Mouse (Mus musculus) hindbrain, embryonic 10.5 days (tissue): ENCODE measurements around the gene Snap91. TPM values are rescaled to one million over a fixed set of nuclear protein-coding genes. Genes with fewer than 3 reads are reported as not detected.

Experiments
- DNase-seq: peaks from one replicate; pipeline ENCODE4 v3.0.0-alpha.2; 2017; ENCODE audit warnings: low spot score
- H3K27ac ChIP-seq: fragments of 300-500 bp; sonication (generic); 2 replicates; pipeline ENCODE4 v1.5.1; 2016; ENCODE audit warnings: mild to moderate bottlenecking, moderate library complexity
- H3K27me3 ChIP-seq: fragments of 300-500 bp; sonication (generic); 2 replicates; pipeline ENCODE4 v1.6.1; 2016; ENCODE audit warnings: mild to moderate bottlenecking; ENCODE audit not compliant: poor library complexity, insufficient read depth, severe bottlenecking
- H3K36me3 ChIP-seq: fragments of 300-500 bp; sonication (generic); 2 replicates; pipeline ENCODE4 v1.6.1; 2016; ENCODE audit warnings: mild to moderate bottlenecking, moderate library complexity
- H3K4me1 ChIP-seq: fragments of 300-500 bp; sonication (generic); replicated peaks from 2 replicates; pipeline ENCODE4 v1.6.1; 2016; ENCODE audit warnings: mild to moderate bottlenecking
- H3K4me3 ChIP-seq: fragments of 300-500 bp; sonication (generic); 2 replicates; pipeline ENCODE4 v1.5.1; 2016; ENCODE audit warnings: mild to moderate bottlenecking, moderate library complexity
- H3K9me3 ChIP-seq: fragments of 300-500 bp; sonication (generic); 2 replicates; pipeline ENCODE4 v1.6.1; 2016; ENCODE audit warnings: mild to moderate bottlenecking, moderate library complexity
- WGBS: fragments of 180-500 bp; shearing (Covaris S2); methylation state at CpG from one replicate; pipeline ENCODE4 v1.1.7; 2016; 5-methylcytosine and 5-hydroxymethylcytosine counted together
- polyA plus RNA-seq: library from polyadenylated mRNA; unstranded; fragments of >200 nt; fragmentation: Nextera tagmentation; extraction: Ambion mirVana; gene quantifications from 2 replicates; pipeline ENCODE4 v1.2.1, GENCODE M21; 2016

The Snap91 gene
- polyA plus RNA-seq, 1 experiment from 2014 or later: 17.5 TPM

GRCm38 (mm10) chr9:86852861-86853260 is 27.6 kb downstream of the Snap91 start:
- WGBS: 91% methylated on average over 3 of the region's 3 CpGs

GRCm38 (mm10) chr9:86851689-86852088 is 28.8 kb downstream of the Snap91 start:
- Histone ChIP-seq H3K9me3 (no peaks in the 10 kb centered on the region), H3K36me3 (no peaks in the 10 kb centered on the region), H3K4me1 (no peaks in the 10 kb centered on the region), H3K27ac (no peak overlapping the region), H3K27me3 (no peaks in the 10 kb centered on the region), H3K4me3 (no peak overlapping the region)
- WGBS: 91% methylated on average over 5 of the region's 5 CpGs
- DNase-seq: no peak

More at GRCm38 (mm10) chr9:86852861-86853260, 27.6 kb downstream of the Snap91 start:
- H3K27me3 ChIP-seq: no peaks in the 10 kb centered on the region
- H3K9me3 ChIP-seq: no peaks in the 10 kb centered on the region
- no peaks in the 10 kb centered on the region for H3K36me3 ChIP-seq
- H3K4me1 ChIP-seq: no peaks in the 10 kb centered on the region
- H3K4me3 ChIP-seq: no peak overlapping the region
- no peak overlapping the region for H3K27ac ChIP-seq
- no peak for DNase-seq

- no peak overlapping the region for H3K4me3 ChIP-seq
- WGBS: 86% methylated on average over 3 of the region's 3 CpGs
- H3K27me3 ChIP-seq: no peaks in the 10 kb centered on the region
- H3K36me3 ChIP-seq: no peaks in the 10 kb centered on the region
- no peak for DNase-seq
- H3K9me3 ChIP-seq: no peaks in the 10 kb centered on the region
- H3K4me1 ChIP-seq: no peaks in the 10 kb centered on the region
- H3K27ac ChIP-seq: no peak overlapping the region
Measured at GRCm38 (mm10) chr9:86850452-86851207, 29.8 kb downstream of the Snap91 start.

- Histone ChIP-seq H3K27me3 (no peaks in the 10 kb centered on the region), H3K27ac (no peak overlapping the region), H3K4me1 (no peaks in the 10 kb centered on the region), H3K9me3 (no peaks in the 10 kb centered on the region), H3K4me3 (no peak overlapping the region), H3K36me3 (no peaks in the 10 kb centered on the region)
- no peak for DNase-seq
- 90% methylated on average over 5 of the region's 5 CpGs for WGBS
Measured at GRCm38 (mm10) chr9:86843747-86844353, 36.6 kb downstream of the Snap91 start.

- Histone ChIP-seq H3K4me3 (no peak overlapping the region), H3K36me3 (no peaks in the 10 kb centered on the region), H3K27ac (no peak overlapping the region), H3K4me1 (no peaks in the 10 kb centered on the region), H3K27me3 (no peaks in the 10 kb centered on the region), H3K9me3 (no peaks in the 10 kb centered on the region)
- DNase-seq: no peak
- WGBS: 88% methylated on average over 2 of the region's 2 CpGs
Measured at GRCm38 (mm10) chr9:86829792-86830191, 50.7 kb downstream of the Snap91 start.

- no peak for DNase-seq
- Histone ChIP-seq H3K4me1 (no peaks in the 10 kb centered on the region), H3K27ac (no peak overlapping the region), H3K36me3 (no peaks in the 10 kb centered on the region), H3K9me3 (no peaks in the 10 kb centered on the region), H3K4me3 (no peak overlapping the region), H3K27me3 (no peaks in the 10 kb centered on the region)
- whole genome bisulfite sequencing: 74% methylated on average over 8 of the region's 8 CpGs
Measured at GRCm38 (mm10) chr9:86829034-86829433, 51.4 kb downstream of the Snap91 start.

- H3K4me3 ChIP-seq: no peak overlapping the region
Measured at GRCm38 (mm10) chr9:86819366-86819765, 61.1 kb downstream of the Snap91 start.

GRCm38 (mm10) chr9:86817673-86818072 is 62.8 kb downstream of the Snap91 start:
- Histone ChIP-seq H3K4me3 (no peak overlapping the region), H3K36me3 (no peaks in the 10 kb centered on the region), H3K27me3 (0 out of 2 replicates have a peak, but pooled peaks cover 3% of the 10 kb centered on the region), H3K27ac (no peak overlapping the region), H3K9me3 (no peaks in the 10 kb centered on the region), H3K4me1 (peaks cover 5% of the 10 kb centered on the region)
- no peak for DNase-seq
- WGBS: 68% methylated on average over 4 of the region's 4 CpGs

More at GRCm38 (mm10) chr9:86819366-86819765, 61.1 kb downstream of the Snap91 start:
- Histone ChIP-seq H3K9me3 (no peaks in the 10 kb centered on the region), H3K36me3 (no peaks in the 10 kb centered on the region), H3K4me1 (no peaks in the 10 kb centered on the region), H3K27me3 (0 out of 2 replicates have a peak, but pooled peaks cover 3% of the 10 kb centered on the region), H3K27ac (no peak overlapping the region)
- no peak for DNase-seq
- WGBS: 86% methylated on average over 5 of the region's 5 CpGs

GRCm38 (mm10) chr9:86814340-86814739 is 66.1 kb downstream of the Snap91 start:
- Histone ChIP-seq H3K36me3 (no peaks in the 10 kb centered on the region), H3K27me3 (0 out of 2 replicates have a peak, but pooled peaks cover 3% of the 10 kb centered on the region), H3K9me3 (no peaks in the 10 kb centered on the region), H3K4me1 (peaks cover 5% of the 10 kb centered on the region), H3K27ac (no peak overlapping the region), H3K4me3 (no peak overlapping the region)
- WGBS: 67% methylated on average over 6 of the region's 6 CpGs
- no peak for DNase-seq

- no peaks in the 10 kb centered on the region for H3K36me3 ChIP-seq
- WGBS: 29% methylated on average over 5 of the region's 5 CpGs
- DNase-seq: peak; percentile 4
- H3K27ac ChIP-seq: no peak overlapping the region
- H3K4me1 ChIP-seq: peaks cover 5% of the 10 kb centered on the region
- 0 out of 2 replicates have a peak, but pooled peaks cover 3% of the 10 kb centered on the region for H3K27me3 ChIP-seq
- no peak overlapping the region for H3K4me3 ChIP-seq
- H3K9me3 ChIP-seq: no peaks in the 10 kb centered on the region
Measured at GRCm38 (mm10) chr9:86813327-86813726, 67.1 kb downstream of the Snap91 start.

- 47% methylated on average over 5 of the region's 5 CpGs for WGBS
- Histone ChIP-seq H3K36me3 (no peaks in the 10 kb centered on the region), H3K27me3 (0 out of 2 replicates have a peak, but pooled peaks cover 3% of the 10 kb centered on the region), H3K9me3 (no peaks in the 10 kb centered on the region), H3K27ac (no peak overlapping the region), H3K4me3 (no peak overlapping the region), H3K4me1 (peaks cover 5% of the 10 kb centered on the region)
- DNase-seq: no peak
Measured at GRCm38 (mm10) chr9:86810696-86811232, 69.7 kb downstream of the Snap91 start.

- H3K27ac ChIP-seq: no peak overlapping the region
- no peak for DNase-seq
- H3K4me1 ChIP-seq: peaks cover 5% of the 10 kb centered on the region
- 87% methylated on average over 3 of the region's 3 CpGs for WGBS
- 0 out of 2 replicates have a peak, but pooled peaks cover 3% of the 10 kb centered on the region for H3K27me3 ChIP-seq
- no peaks in the 10 kb centered on the region for H3K36me3 ChIP-seq
- no peak overlapping the region for H3K4me3 ChIP-seq
- no peaks in the 10 kb centered on the region for H3K9me3 ChIP-seq
Measured at GRCm38 (mm10) chr9:86810213-86810612, 70.2 kb downstream of the Snap91 start.

- Histone ChIP-seq H3K9me3 (no peaks in the 10 kb centered on the region), H3K4me1 (0 out of 2 replicates have a peak, but pooled peaks cover 3% of the 10 kb centered on the region), H3K27ac (no peak overlapping the region), H3K36me3 (no peaks in the 10 kb centered on the region), H3K4me3 (no peak overlapping the region), H3K27me3 (no peaks in the 10 kb centered on the region)
- 28% methylated on average over 3 of the region's 3 CpGs for WGBS
- DNase-seq: peak; percentile 23
Measured at GRCm38 (mm10) chr9:86800600-86801163, 79.8 kb downstream of the Snap91 start.
